Mouse (Mus musculus) thymus, adult 2 months (tissue): ENCODE data around the gene Rnf38. TPM values are rescaled to one million over a fixed set of nuclear protein-coding genes. Genes with fewer than 3 reads are reported as not detected.
A peak's percentile ranks its signal among the peaks of the same experiment; 100 is the strongest.

ENCODE experiments used
- DNase-seq: peaks from one replicate; pipeline ENCODE4 v3.0.0; 2021
- H3K27ac ChIP-seq: fragments of 200-500 bp; 2 replicates; pipeline ENCODE4 v1.5.1; 2012; ENCODE audit warnings: low read length, control low read depth; ENCODE audit not compliant: control insufficient read depth, insufficient read depth
- H3K27me3 ChIP-seq: fragments of 200-500 bp; 2 replicates; pipeline ENCODE4 v1.6.1; 2012; ENCODE audit warnings: mild to moderate bottlenecking, low read length, moderate library complexity, mixed read lengths; ENCODE audit not compliant: control insufficient read depth, insufficient read depth
- H3K36me3 ChIP-seq: fragments of 200-500 bp; 2 replicates; pipeline ENCODE4 v1.6.1; 2012; ENCODE audit warnings: mild to moderate bottlenecking, low read length, moderate library complexity; ENCODE audit not compliant: control insufficient read depth, insufficient read depth
- H3K4me1 ChIP-seq: fragments of 200-500 bp; replicated peaks from 2 replicates; pipeline ENCODE4 v1.6.1; 2012; ENCODE audit warnings: low read length; ENCODE audit not compliant: control insufficient read depth, insufficient read depth
- H3K4me3 ChIP-seq: fragments of 200-500 bp; 2 replicates; pipeline ENCODE4 v1.5.1; 2012; ENCODE audit warnings: mild to moderate bottlenecking, low read length, control low read depth, moderate library complexity; ENCODE audit not compliant: control insufficient read depth, insufficient read depth
- CTCF ChIP-seq: fragments of 200-500 bp; IDR thresholded peaks from 2 replicates; pipeline ENCODE4 v1.5.1; 2012; ENCODE audit warnings: mild to moderate bottlenecking, control low read depth, low read length, moderate library complexity, borderline replicate concordance; ENCODE audit not compliant: control insufficient read depth, poor library complexity, insufficient read depth; ENCODE audit errors: extremely low read depth
- POLR2A ChIP-seq: fragments of 200-500 bp; IDR thresholded peaks from 2 replicates; pipeline ENCODE4 v1.6.1; 2012; ENCODE audit warnings: mild to moderate bottlenecking, low read length, control low read depth, moderate library complexity; ENCODE audit not compliant: control insufficient read depth, poor library complexity, insufficient read depth; ENCODE audit errors: extremely low read depth
- WGBS: fragments of 180-500 bp; shearing (Covaris S2); methylation state at CpG from one replicate; pipeline ENCODE4 v1.1.7; 2018; 5-methylcytosine and 5-hydroxymethylcytosine counted together
- polyA plus RNA-seq: library from polyadenylated mRNA; depleted of rRNA; stranded (reverse); fragments of >200 nt; gene quantifications from 2 replicates; pipeline ENCODE4 v1.2.3, GENCODE M21; 2012

Gene Rnf38
- polyA plus RNA-seq, 1 experiment: 435 TPM

DNA sequence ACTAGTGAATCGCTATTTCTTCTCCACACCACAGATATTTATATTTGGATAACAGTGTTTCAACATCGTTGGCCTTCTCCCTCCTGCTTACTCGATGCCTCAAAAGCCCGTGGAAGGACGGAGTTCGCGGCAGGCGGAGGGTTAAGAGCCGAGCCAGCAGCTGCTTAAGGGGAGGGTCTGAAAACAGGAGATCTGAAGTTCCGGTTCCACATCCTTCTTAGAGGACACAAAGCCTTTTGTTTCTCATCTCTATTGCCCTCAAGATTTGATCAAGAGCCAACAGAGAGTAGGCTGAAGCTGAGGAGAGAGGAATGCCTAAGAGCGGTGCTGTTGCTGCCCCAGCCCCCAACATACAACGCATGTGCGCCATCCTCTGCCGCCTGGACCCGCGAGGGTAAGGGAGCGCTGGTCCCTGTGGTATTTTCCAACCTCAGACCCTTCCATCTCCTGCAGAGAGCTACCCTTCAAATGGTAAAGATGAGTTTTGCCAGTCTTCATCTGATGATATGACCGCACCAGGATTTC, 127.2 kb downstream of the Rnf38 start:
- H3K27me3 ChIP-seq: no peaks in the 10 kb centered on the region
- WGBS: 3% methylated on average over 18 of the region's 18 CpGs
- no peaks in the 10 kb centered on the region for H3K36me3 ChIP-seq
- H3K4me3 ChIP-seq: peak overlapping the region; percentile 32
- TF ChIP-seq CTCF (no peak), POLR2A (no peak)
- peak; percentile 49 for DNase-seq
- H3K4me1 ChIP-seq: peaks cover 58% of the 10 kb centered on the region
- H3K27ac ChIP-seq: peak overlapping the region; percentile 58

DNA sequence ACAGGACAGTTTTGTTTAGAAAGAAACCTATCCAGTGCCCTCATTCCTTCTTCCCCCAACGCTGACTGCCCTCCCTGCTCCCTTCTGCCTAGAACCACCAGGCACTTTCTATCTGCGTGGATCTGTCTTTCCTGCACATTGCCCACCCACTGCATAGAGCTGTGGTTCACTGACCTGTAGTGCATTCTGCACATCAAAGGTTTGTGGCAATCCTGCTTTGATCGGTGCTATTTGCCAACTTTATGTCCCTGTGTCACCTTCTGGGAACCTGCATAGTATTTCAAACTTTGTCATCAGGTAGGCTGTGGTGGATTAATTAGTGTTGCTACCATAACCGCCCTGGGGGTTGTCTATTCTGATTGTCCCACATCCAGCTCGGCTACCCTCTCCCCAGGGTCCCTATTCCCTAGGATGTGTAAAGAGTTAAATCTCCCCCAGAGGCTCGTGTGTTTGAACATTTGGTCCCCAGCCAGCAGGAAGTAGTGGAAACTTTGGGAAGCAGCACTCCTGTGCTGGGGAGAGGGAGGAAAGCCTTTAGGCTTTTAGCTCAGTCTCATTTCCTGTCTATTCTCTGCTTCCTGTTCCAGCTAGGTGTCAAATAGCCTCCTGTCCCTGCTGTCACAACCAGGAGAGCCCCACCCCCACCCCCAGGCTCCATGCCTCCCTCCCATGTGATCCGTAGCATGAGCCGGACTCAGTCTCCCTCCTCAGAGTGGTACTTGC, 129.2 kb downstream of the Rnf38 start:
- WGBS: 50% methylated on average over 8 of the region's 8 CpGs
- DNase-seq: no peak
- Histone ChIP-seq H3K4me1 (peaks cover 45% of the 10 kb centered on the region), H3K36me3 (no peaks in the 10 kb centered on the region), H3K27ac (no peak overlapping the region; the same call in 1 of the 2 replicates), H3K4me3 (no peak overlapping the region), H3K27me3 (no peaks in the 10 kb centered on the region)
- TF ChIP-seq POLR2A (no peak), CTCF (no peak)

DNA sequence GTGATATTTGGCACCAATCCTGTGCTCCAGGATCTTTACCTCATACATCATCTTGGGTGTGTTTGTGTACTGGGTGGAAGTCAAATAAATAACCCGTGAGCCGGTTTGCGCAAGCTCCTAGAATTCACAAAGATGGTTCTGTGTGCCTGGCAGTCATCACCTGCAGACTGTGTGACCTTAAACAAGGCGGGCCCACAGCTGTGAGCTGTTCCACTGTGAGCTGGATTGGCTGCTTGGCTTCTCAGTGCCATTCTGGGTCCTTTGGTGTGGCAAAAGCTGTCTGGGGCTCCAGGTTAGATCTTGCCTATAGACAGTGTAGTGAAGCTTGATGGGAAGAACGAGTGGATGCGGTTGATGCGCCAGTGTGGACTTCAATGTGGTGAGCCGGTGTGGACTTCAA, 130.0 kb downstream of the Rnf38 start:
- peak; percentile 58 for DNase-seq
- TF ChIP-seq POLR2A: no peak
- TF ChIP-seq CTCF: no peak
- H3K27me3 ChIP-seq: no peaks in the 10 kb centered on the region
- no peaks in the 10 kb centered on the region for H3K36me3 ChIP-seq
- WGBS: 28% methylated on average over 8 of the region's 8 CpGs
- H3K4me3 ChIP-seq: no peak overlapping the region
- peaks cover 45% of the 10 kb centered on the region for H3K4me1 ChIP-seq
- no peak overlapping the region; the same call in 1 of the 2 replicates for H3K27ac ChIP-seq

DNA sequence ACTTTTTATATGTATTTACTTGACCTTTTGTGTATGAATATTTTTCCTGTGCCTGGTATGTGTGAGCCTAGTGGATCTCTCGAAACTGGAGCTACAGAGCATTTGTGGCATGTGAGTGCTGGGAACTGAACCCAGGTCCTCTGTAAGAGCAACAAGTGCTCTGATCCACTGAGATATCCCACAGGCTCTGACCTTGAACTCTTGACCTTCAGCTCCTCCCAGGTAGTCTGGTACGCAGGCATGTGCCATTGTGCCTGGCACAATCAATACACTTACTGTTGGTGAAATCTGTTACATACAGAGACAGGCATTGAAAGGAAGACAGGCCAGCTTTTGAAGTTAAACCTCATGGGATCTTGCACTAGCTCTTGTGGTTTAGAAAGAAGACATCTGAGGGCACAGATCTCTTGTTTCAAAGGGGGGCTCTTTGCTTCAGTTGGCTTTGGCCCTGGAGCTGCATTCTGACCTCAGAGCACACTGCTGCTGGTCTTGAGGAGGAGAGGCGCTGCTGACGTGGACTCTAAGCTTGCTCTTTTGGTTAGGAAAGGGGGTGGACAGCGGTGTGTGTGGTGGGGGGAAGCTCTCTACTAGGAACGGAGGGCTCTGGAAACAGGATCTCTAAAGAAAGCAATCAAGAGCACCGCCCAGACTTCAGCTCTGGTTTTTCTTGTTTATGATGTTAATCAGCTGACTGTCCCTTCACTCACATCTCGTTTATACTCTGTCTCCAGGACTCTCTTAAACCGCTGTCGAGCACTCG, 135.8 kb downstream of the Rnf38 start:
- Histone ChIP-seq H3K4me1 (peaks cover 9% of the 10 kb centered on the region), H3K36me3 (no peaks in the 10 kb centered on the region), H3K4me3 (no peak overlapping the region), H3K27me3 (no peaks in the 10 kb centered on the region), H3K27ac (no peak overlapping the region)
- 16% methylated on average over 11 of the region's 11 CpGs for WGBS
- no peak for DNase-seq
- TF ChIP-seq CTCF (no peak), POLR2A (no peak)

DNA sequence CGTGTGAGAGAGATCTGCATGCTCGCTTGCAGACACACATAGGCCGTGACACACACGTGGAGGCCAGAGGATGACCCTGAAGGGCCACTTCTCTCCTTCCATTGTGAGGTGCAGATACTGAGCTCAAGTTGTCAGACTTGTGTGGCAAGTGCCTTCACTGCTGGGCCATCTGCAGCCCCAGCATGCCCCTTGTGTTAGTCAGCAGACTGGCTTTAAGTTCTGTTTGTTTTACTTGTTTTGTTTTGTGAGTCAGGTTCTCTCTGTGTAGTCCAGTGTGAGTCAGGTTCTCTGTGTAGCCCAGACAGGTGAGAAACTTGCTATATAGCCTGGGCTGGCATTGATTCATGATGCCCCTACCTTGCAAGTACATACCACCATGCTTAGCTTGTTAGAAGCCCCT, 139.1 kb downstream of the Rnf38 start:
- no peak for TF ChIP-seq CTCF
- TF ChIP-seq POLR2A: no peak
- 92% methylated on average over 4 of the region's 4 CpGs for WGBS
- no peaks in the 10 kb centered on the region for H3K27me3 ChIP-seq

DNA sequence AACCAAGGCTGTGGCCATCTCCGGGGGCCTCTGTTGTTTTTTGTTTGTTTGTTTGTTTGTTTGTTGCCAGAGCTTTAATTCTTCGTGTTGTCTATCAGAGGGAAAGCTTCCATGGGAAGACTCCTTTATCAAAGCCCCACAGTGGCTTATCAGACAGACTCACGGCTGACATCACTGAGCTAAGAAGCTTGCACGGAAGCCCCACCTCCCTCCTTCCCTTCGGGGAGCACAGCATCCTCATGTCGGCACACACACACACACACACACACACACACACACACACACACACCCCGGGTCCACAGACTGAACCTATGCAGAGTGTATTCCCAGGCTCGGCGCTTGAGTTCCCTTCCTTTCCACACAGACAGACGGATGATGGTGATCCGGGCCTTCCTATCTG, 141.2 kb downstream of the Rnf38 start:
- DNase-seq: no peak
- H3K36me3 ChIP-seq: no peaks in the 10 kb centered on the region
- no peaks in the 10 kb centered on the region for H3K4me1 ChIP-seq
- no peak overlapping the region for H3K4me3 ChIP-seq
- no peaks in the 10 kb centered on the region for H3K27me3 ChIP-seq
- no peak for TF ChIP-seq POLR2A
- no peak for TF ChIP-seq CTCF
- 89% methylated on average over 11 of the region's 11 CpGs for WGBS
- H3K27ac ChIP-seq: no peak overlapping the region

More for the DNA sequence above, 139.1 kb downstream of the Rnf38 start:
- Histone ChIP-seq H3K27ac (no peak overlapping the region), H3K4me1 (peaks cover 8% of the 10 kb centered on the region), H3K4me3 (no peak overlapping the region), H3K36me3 (no peaks in the 10 kb centered on the region)
- no peak for DNase-seq
